Mouse (Mus musculus) hindbrain, embryonic 13.5 days (tissue): ENCODE results near the gene Jade2. TPM values are rescaled to one million over a fixed set of nuclear protein-coding genes. Genes with fewer than 3 reads are reported as not detected.

Experiments
- polyA plus RNA-seq: library from polyadenylated mRNA; unstranded; fragments of >200 nt; fragmentation: Nextera tagmentation; extraction: Ambion mirVana; gene quantifications from 2 replicates; pipeline ENCODE4 v1.2.1, GENCODE M21; 2015

The Jade2 gene
- polyA plus RNA-seq, 1 experiment from 2014 or later = 0.32 TPM

Other genes with a start within 250 kb of the Jade2 start
- 99.6 and 108 TPM in 2 replicates for gene Nhp2, start 237.9 kb downstream of the Jade2 start, polyA plus RNA-seq
- 74.8 and 77.7 TPM in 2 replicates for gene Rmnd5b, start 221.8 kb downstream of the Jade2 start, polyA plus RNA-seq
- 12.9 and 14.1 TPM in 2 replicates for gene N4bp3, start 206.8 kb downstream of the Jade2 start, polyA plus RNA-seq
- 0.63 and 0.83 TPM in 2 replicates for gene D930048N14Rik, start 206.7 kb downstream of the Jade2 start, polyA plus RNA-seq
- 118 and 121 TPM in 2 replicates for gene 0610009B22Rik, start 168.8 kb downstream of the Jade2 start, polyA plus RNA-seq
- gene Sec24a, start 94.0 kb downstream of the Jade2 start, polyA plus RNA-seq = 14.8 and 15.3 TPM in 2 replicates
- 182 and 189 TPM in 2 replicates for gene Sar1b, start 94.0 kb downstream of the Jade2 start, polyA plus RNA-seq
- 113 TPM in 2 replicates for gene Cdkn2aipnl, start 110.0 kb upstream of the Jade2 start, polyA plus RNA-seq
- gene Ube2b, start 143.1 kb upstream of the Jade2 start, polyA plus RNA-seq = 256 and 270 TPM in 2 replicates
- gene Cdkl3, start 146.6 kb upstream of the Jade2 start, polyA plus RNA-seq = 25.1 and 29.1 TPM in 2 replicates
- gene Ppp2ca, start 241.0 kb upstream of the Jade2 start, polyA plus RNA-seq = 122 TPM in 2 replicates